Mouse (Mus musculus): ENCODE measurements around the gene Gm14180.

- no peak for TF ChIP-seq GATA1 (IDR thresholded peaks at IDR 0.05; ENCODE audit: low read length)
- no peak for TF ChIP-seq TAL1 (IDR thresholded peaks at IDR 0.05; ENCODE audit: low read length)
Observed at GRCm38 (mm10) chr11:99778401-99778800, 44.3 kb upstream of the Gm14180 start.

All from erythroblast, embryonic 14.5 days (primary cell).